Mouse (Mus musculus): ENCODE measurements around the gene Txnl4b. TPM values are rescaled to one million over a fixed set of nuclear protein-coding genes. Genes with fewer than 3 reads are reported as not detected.

Gene Txnl4b
- total and polyA plus RNA-seq, 3 experiments = 8.4 to 9.5 TPM; not detected in 1

DNA sequence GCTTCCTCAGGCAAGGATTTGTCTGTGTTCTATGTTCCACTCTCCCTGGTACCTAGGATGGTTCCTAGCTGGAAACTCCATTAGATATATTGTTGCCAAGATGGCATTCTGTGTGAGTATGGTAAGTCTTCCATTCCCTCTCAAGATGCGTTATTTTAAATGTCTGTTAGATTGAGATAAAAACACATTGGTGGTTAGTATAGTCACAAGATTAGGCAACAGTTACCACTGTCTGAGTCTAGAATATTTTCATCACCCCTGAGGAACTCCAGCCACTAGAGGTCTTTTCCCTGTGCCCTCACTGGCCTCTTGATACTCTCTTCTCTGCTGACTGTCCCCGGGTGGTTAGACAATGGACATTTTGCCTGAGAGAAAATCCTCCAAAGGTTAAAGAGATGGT, 41.7 kb upstream of the Txnl4b start:
- TF ChIP-seq GABPA (IDR thresholded peaks at IDR 0.05; ENCODE audit: low read depth, low read length) (no peak), ZKSCAN1 (IDR thresholded peaks at IDR 0.05; ENCODE audit: low read depth, low read length) (no peak), MAX (IDR thresholded peaks at IDR 0.05; ENCODE audit: low read length) (no peak), ZMIZ1 (IDR thresholded peaks at IDR 0.05; ENCODE audit: low read depth, low read length) (no peak), CTCF (IDR thresholded peaks at IDR 0.05 in 2 of 3, conservative IDR thresholded peaks at IDR 0.05 in 1 of 3; ENCODE audit: control insufficient read depth in 1 of 3, insufficient read depth in 1 of 3, low read depth in 2 of 3, low read length in 3 of 3, poor library complexity in 1 of 3, severe bottlenecking in 1 of 3) (no peak; a peak in 1 of 6 replicates), USF1 (IDR thresholded peaks at IDR 0.05; ENCODE audit: low read depth, low read length) (no peak), TCF12 (IDR thresholded peaks at IDR 0.05; ENCODE audit: low read depth, low read length) (peak; percentile 53; the same call in 1 of the 2 replicates), MYB (IDR thresholded peaks at IDR 0.05; ENCODE audit: low read depth, low read length) (peak; percentile 44; the same call in 1 of the 2 replicates), SMC3 (IDR thresholded peaks at IDR 0.05; ENCODE audit: low read depth, low read length) (no peak), TAL1 (IDR thresholded peaks at IDR 0.05; ENCODE audit: low read length) (0 out of 2 replicates have a peak, but pooled peaks have one; percentile 7), MAFK (IDR thresholded peaks at IDR 0.05; ENCODE audit: borderline replicate concordance, low read depth, low read length) (no peak), JUND (IDR thresholded peaks at IDR 0.05; ENCODE audit: low read depth, low read length) (no peak), EP300 (IDR thresholded peaks at IDR 0.05; ENCODE audit: low read depth in 1 of 2, low read length in 2 of 2) (peak in 1 of 2 experiments; percentile 72; a peak in 2 of 4 replicates)

DNA sequence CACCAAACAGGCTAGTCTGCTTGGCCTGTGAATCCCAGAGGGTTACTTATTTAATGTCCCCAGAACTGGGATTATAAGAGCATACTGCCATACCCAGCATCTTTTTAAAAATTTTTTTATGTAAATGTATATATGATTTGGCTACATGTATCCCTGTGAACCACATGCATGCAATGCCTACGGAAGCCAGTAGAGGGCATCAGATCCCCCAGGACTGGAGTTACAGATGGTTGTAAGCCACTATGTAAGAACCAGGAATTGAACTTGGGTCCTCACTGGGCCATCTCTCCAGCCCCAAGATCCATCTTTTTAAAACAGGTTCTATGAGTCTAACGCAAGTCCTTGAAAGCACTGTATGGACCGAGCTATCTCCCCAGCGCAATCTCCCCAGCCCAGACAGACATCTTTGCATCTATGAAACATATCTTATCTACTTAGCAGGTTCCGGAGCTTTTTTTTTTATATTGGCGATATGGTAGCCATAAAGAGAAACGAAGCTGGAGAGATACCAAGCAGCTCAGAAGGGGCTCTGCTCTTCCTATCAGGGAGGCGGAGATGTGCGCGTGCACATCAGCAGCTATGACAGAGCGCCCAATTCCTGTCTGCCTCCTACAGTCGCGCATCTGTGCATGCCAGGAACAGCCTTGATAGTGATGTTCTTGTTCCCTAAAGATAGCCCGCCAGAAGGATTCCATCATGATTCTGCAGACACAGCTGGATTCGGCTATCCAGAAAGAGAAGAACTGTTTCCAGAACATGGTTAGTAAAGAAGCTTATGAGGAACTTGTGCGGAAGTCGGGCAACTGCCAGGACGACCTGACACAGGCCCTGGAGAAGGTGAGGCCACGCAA, 30.3 kb upstream of the Txnl4b start:
- peak; percentile 93 for DNase-seq (ENCODE audit: low read depth, low spot score)
- peak; percentile 68 to 94 (median 79) for TF ChIP-seq CTCF (IDR thresholded peaks at IDR 0.05 in 2 of 3, conservative IDR thresholded peaks at IDR 0.05 in 1 of 3; ENCODE audit: control insufficient read depth in 1 of 3, insufficient read depth in 1 of 3, low read depth in 2 of 3, low read length in 3 of 3, poor library complexity in 1 of 3, severe bottlenecking in 1 of 3)
- TF ChIP-seq RCOR1 (IDR thresholded peaks at IDR 0.05; ENCODE audit: low read depth, low read length) = peak; percentile 17
- no peak for TF ChIP-seq USF1 (IDR thresholded peaks at IDR 0.05; ENCODE audit: low read depth, low read length)
- peak; percentile 21; the same call in 1 of the 2 replicates for TF ChIP-seq MXI1 (IDR thresholded peaks at IDR 0.05; ENCODE audit: low read depth, low read length)
- TF ChIP-seq KAT2A (conservative IDR thresholded peaks at IDR 0.05; ENCODE audit: low read depth, low read length) = no peak
- no peak for TF ChIP-seq MYB (IDR thresholded peaks at IDR 0.05; ENCODE audit: low read depth, low read length)
- peak; percentile 46; the same call in 1 of the 2 replicates for TF ChIP-seq NRF1 (IDR thresholded peaks at IDR 0.05; ENCODE audit: insufficient read depth, low read depth, low read length, poor library complexity, severe bottlenecking)
- TF ChIP-seq E2F4 (IDR thresholded peaks at IDR 0.05; ENCODE audit: borderline replicate concordance, low read depth, low read length) = no peak
- peak; percentile 84 for TF ChIP-seq ZNF384 (IDR thresholded peaks at IDR 0.05; ENCODE audit: low read depth, low read length)
- no peak for TF ChIP-seq UBTF (IDR thresholded peaks at IDR 0.05; ENCODE audit: borderline replicate concordance, insufficient read depth, low read depth, low read length)
- TF ChIP-seq HCFC1 (IDR thresholded peaks at IDR 0.05; ENCODE audit: low read depth, low read length) = no peak
- TF ChIP-seq SIN3A (IDR thresholded peaks at IDR 0.05; ENCODE audit: low read length) = no peak; the same call in none of the 2 replicates
- TF ChIP-seq MAX (IDR thresholded peaks at IDR 0.05; ENCODE audit: low read length) = peak; percentile 26; the same call in 1 of the 2 replicates
- TF ChIP-seq POLR2A (IDR thresholded peaks at IDR 0.05; ENCODE audit: control insufficient read depth in 1 of 2, insufficient read depth in 1 of 2, low read depth in 1 of 2, low read length in 2 of 2, poor library complexity in 1 of 2) = no peak
- TF ChIP-seq CHD1 (IDR thresholded peaks at IDR 0.05; ENCODE audit: low read depth, low read length) = no peak
- no peak for TF ChIP-seq TBP (IDR thresholded peaks at IDR 0.05; ENCODE audit: low read depth, low read length)
- no peak for TF ChIP-seq JUND (IDR thresholded peaks at IDR 0.05; ENCODE audit: low read depth, low read length)
- TF ChIP-seq ETS1 (IDR thresholded peaks at IDR 0.05; ENCODE audit: low read depth, low read length) = no peak; the same call in 1 of the 2 replicates
- TF ChIP-seq TAL1 (IDR thresholded peaks at IDR 0.05; ENCODE audit: low read length) = no peak; the same call in 1 of the 2 replicates
- no peak for TF ChIP-seq MEF2A (IDR thresholded peaks at IDR 0.05; ENCODE audit: extremely low read depth, insufficient replicate concordance, low read depth, low read length, poor library complexity, severe bottlenecking)

More for the DNA sequence above, 41.7 kb upstream of the Txnl4b start:
- Histone ChIP-seq H3K27me3 (ENCODE audit: control insufficient read depth in 1 of 2, insufficient read depth in 2 of 2, low read length in 2 of 2) (no peaks in the 10 kb centered on the region; a peak in 1 of 4 replicates), H3K36me3 (ENCODE audit: control insufficient read depth in 1 of 2, insufficient read depth in 2 of 2, low read length in 2 of 2) (no peaks in the 10 kb centered on the region; a peak in 1 of 4 replicates), H3K4me1 (ENCODE audit: control insufficient read depth in 1 of 2, insufficient read depth in 2 of 2, low read length in 2 of 2) (peaks cover 4 to 13% of the 10 kb centered on the region in 2 experiments; a peak in 3 of 4 replicates), H3K9me3 (replicated peaks; ENCODE audit: insufficient read depth, low read length) (no peaks in the 10 kb centered on the region), H3K79me2 (ENCODE audit: control insufficient read depth, insufficient read depth, low read length, poor library complexity) (no peaks in the 10 kb centered on the region), H3K9ac (ENCODE audit: control insufficient read depth, low read depth, low read length, poor library complexity, severe bottlenecking) (no peak overlapping the region), H3K4me3 (ENCODE audit: control insufficient read depth in 1 of 2, insufficient read depth in 1 of 2, low read depth in 2 of 2, low read length in 2 of 2) (peak overlapping the region in 1 of 2 experiments; percentile 15; a peak in 1 of 4 replicates), H3K27ac (ENCODE audit: control insufficient read depth, low read depth, low read length) (peak overlapping the region; percentile 39; the same call in 1 of the 2 replicates)
- peak; percentile 50 for DNase-seq (ENCODE audit: low read depth, low spot score)

More for the DNA sequence above, 30.3 kb upstream of the Txnl4b start:
- H3K27me3 ChIP-seq (ENCODE audit: control insufficient read depth in 1 of 2, insufficient read depth in 2 of 2, low read length in 2 of 2) = no peaks in the 10 kb centered on the region
- peak overlapping the region; percentile 47 to 55 for H3K4me3 ChIP-seq (ENCODE audit: control insufficient read depth in 1 of 2, insufficient read depth in 1 of 2, low read depth in 2 of 2, low read length in 2 of 2)
- H3K4me1 ChIP-seq (ENCODE audit: control insufficient read depth in 1 of 2, insufficient read depth in 2 of 2, low read length in 2 of 2) = peaks cover 5 to 19% of the 10 kb centered on the region in 2 experiments; a peak in 3 of 4 replicates
- no peaks in the 10 kb centered on the region for H3K9me3 ChIP-seq (replicated peaks; ENCODE audit: insufficient read depth, low read length)
- peak overlapping the region; percentile 30; the same call in 1 of the 2 replicates for H3K27ac ChIP-seq (ENCODE audit: control insufficient read depth, low read depth, low read length)
- H3K9ac ChIP-seq (ENCODE audit: control insufficient read depth, low read depth, low read length, poor library complexity, severe bottlenecking) = peak overlapping the region; percentile 11
- peaks cover 0 to 10% of the 10 kb centered on the region in 2 experiments; a peak in 2 of 4 replicates for H3K36me3 ChIP-seq (ENCODE audit: control insufficient read depth in 1 of 2, insufficient read depth in 2 of 2, low read length in 2 of 2)
- H3K79me2 ChIP-seq (ENCODE audit: control insufficient read depth, insufficient read depth, low read length, poor library complexity) = no peaks in the 10 kb centered on the region

Measured in MEL (cell line).